Mouse (Mus musculus) skeletal muscle tissue, postnatal 0 days (tissue): ENCODE measurements around the gene Pnmal1. TPM values are rescaled to one million over a fixed set of nuclear protein-coding genes. Genes with fewer than 3 reads are reported as not detected.

Experiments
- polyA plus RNA-seq: library from polyadenylated mRNA; unstranded; fragments of >200 nt; fragmentation: Nextera tagmentation; extraction: Ambion mirVana; gene quantifications from 2 replicates; pipeline ENCODE4 v1.2.1, GENCODE M21; 2015

The Pnmal1 gene
- 0.33 and 0.38 TPM in 2 replicates for polyA plus RNA-seq

DNA sequence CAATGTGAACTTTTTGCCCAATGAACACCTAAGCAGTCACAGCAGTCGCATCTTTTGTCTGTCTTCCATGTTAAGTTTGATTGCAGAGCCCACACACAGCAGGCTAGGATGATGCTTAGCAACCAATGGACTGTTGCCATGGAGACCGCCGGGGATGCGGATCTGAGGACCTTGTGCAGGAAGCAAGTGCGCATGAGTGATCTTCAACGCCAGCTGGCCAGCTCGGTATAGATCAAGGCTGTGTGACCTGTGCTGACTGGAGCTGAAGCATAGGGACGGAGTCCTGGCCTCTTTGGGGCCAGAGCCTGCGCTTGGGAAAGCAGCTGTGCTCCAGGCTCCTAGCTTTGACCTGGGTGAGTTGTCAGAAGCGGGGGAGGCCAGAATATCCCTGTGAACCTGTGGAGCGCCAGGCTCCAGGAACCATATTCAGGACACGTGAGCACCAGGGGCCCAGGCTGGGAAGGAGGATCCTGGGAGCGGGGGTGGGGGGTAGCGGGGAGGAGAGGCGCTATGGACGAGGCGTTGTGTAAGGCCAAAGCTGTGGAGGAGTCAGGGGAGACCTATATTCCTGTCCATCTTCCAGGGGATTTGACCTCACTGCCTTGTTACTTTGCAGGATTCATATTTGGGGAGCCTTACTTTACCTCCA, at the start of gene Pnmal1:
TSS of gene Pnmal1 (plus strand) at position 141 of the 649 bp plus-strand sequence.

DNA sequence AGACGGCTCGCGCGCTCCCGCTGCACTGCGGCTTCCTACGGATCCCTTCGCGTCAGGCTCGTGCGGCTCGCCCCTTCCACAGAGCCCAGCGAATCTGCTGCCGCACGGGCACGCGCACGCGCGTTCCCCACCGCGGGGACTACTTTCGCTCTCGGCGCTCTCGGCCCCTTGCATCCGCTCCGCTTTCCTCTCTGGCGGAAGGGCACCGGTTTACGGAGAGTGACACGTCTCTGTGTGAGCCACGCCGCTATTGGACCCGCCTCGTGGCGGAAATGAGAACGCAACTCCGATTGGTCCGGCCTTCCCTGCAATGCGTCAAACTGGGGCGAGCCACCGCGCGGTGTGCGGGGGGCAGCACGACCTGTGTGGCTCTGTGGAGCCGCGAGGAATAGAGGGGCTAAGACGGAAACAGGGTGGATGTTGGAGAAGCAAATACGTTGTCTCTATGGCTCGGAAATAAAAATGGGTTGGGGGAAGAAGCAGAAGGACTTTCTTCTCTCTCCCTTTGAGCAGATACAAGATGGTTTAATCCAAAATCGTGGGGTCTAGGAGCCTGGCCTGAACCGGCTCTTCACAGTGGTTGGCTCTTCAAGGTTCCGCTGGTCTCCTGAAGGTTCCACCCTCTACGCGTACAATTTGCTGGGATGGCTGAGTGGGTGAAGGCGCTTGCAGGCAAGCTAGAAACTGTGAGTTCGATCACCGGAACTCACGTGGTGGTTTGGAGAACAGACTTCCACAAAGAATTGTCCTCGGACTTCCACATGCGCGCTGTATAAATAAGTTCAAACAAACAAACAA, 35.2 kb upstream of the Pnmal1 start, which contains the start of gene Calm3:
TSS of gene Calm3 (minus strand) at position 78 of the 798 bp plus-strand sequence.

DNA sequence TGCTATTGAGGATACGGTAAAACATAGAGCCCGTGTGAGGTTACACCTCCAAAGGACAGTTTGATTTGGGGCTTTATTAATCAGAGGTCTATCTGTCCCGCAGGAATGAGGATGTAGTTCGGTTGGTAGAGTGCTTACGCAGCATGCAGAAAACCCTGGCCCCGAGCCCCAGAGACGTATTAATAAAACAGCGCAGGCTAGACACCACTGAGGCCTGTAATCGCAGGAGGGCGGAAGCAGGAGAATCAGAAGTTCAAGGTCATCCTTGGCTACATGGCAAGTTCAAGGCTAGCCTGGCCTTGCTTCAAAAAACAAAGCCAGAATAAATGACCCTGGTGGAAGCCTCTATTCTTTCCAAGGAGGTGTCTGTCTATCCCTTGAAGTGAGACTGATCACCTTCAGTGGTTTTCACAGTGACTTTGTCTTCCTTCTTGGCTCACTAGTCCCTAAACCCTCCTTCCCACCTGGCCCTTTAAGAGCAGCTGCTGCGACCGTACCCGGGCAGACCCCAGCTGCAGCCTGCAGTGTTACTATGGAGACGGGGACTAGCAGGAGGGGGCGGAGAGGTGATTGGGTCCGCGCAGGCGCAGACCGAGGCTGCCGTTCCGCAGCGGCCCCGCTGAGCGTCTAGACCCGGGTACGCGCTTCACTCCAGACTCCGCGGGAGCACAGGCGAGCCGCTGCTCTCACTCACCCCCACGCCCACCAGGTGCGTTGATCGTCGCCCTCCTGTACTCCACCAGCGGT, 15.2 kb upstream of the Pnmal1 start, which contains the start of gene Pnmal2:
TSS of gene Pnmal2 (plus strand) at position 622 of the 747 bp plus-strand sequence.

DNA sequence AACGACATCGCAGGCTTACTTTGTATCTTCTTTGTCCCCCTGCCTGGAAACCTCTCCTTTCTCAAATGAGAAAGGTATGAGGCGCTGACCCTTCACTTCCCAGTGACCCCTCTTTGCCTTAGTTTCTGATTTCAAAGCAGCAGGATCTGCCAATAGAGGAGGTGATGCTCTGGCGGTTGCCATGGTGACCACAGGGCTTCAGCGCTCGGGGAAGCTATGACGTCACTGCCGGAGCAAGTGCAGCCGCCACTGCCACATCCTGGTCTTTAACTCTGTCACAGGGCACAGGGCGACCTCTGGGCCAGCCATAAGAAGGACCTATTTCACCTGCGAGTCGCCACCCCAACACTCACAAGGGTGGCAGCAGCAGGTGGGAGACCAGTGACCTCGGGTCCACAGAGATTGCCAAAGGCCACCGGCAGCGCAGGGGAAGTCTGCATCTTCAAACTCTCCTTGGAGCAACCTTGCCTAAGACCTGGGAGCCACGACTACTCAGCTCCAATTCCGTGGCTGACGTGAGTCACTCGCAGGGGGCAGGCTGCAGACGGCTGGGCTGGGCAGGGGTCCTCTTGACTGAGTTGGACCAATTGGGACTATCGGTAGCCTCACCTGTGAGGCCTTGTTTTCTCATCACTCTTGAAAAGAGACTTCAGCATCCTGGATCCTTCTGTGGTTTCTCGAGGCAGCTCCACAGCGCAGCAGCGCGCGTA, 23.5 kb downstream of the Pnmal1 start, which contains the start of gene Gm42372:
TSS of gene Gm42372 (plus strand) at position 228 of the 710 bp plus-strand sequence.

DNA sequence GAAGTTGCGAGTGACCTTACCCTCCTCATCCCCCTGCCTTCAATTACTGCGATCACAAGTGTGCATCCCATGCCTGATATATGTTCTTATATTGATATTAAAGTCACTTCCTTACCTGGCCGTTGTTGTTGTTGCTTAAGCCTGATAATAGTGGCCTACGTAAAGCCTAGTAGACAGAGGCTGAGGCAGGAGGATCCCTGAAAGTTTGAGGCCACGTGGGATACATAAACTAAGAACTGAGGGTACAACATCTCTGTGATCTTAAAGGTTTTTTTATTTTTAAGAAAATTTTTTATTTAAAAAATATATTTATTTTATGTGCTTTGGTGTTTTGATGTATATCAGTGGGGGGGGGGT, 33.0 kb downstream of the Pnmal1 start, which contains the start of gene Ccdc8:
TSS of gene Ccdc8 (plus strand) at position 258 of the 357 bp plus-strand sequence.

Other genes with a start within 250 kb of the Pnmal1 start
- gene Ceacam9, start 237.8 kb upstream of the Pnmal1 start, polyA plus RNA-seq, result not detected in 2 replicates
- 133 and 164 TPM in 2 replicates for gene Ap2s1, start 221.3 kb upstream of the Pnmal1 start, polyA plus RNA-seq
- gene Slc1a5, start 178.3 kb upstream of the Pnmal1 start, polyA plus RNA-seq, result 28.7 and 76.6 TPM in 2 replicates
- 38.7 and 38.9 TPM in 2 replicates for gene Strn4, start 143.8 kb upstream of the Pnmal1 start, polyA plus RNA-seq
- gene Fkrp, start 142.9 kb upstream of the Pnmal1 start, polyA plus RNA-seq, result 16.7 and 18.5 TPM in 2 replicates
- gene Prkd2, start 116.8 kb upstream of the Pnmal1 start, polyA plus RNA-seq, result 7.3 and 8.5 TPM in 2 replicates
- gene Dact3, start 84.4 kb upstream of the Pnmal1 start, polyA plus RNA-seq, result 2.1 and 3.8 TPM in 2 replicates
- gene Gng8, start 67.9 kb upstream of the Pnmal1 start, polyA plus RNA-seq, result 2.1 and 2.2 TPM in 2 replicates
- 1.7 and 1.9 TPM in 2 replicates for gene Ptgir, start 53.2 kb upstream of the Pnmal1 start, polyA plus RNA-seq
- 46.4 and 58.8 TPM in 2 replicates for gene Calm3, start 35.6 kb upstream of the Pnmal1 start, polyA plus RNA-seq
- gene Pnmal2, start 15.0 kb upstream of the Pnmal1 start, polyA plus RNA-seq, result 27.5 and 27.9 TPM in 2 replicates
- gene Gm42372, start 23.4 kb downstream of the Pnmal1 start, polyA plus RNA-seq, result 0.03 TPM in 1 of 2 replicates, not detected in the other
- gene Ccdc8, start 33.0 kb downstream of the Pnmal1 start, polyA plus RNA-seq, result 12.8 and 14.3 TPM in 2 replicates
- 67.2 and 70.1 TPM in 2 replicates for gene Ppp5c, start 68.2 kb downstream of the Pnmal1 start, polyA plus RNA-seq
- 6.8 TPM in 2 replicates for gene Hif3a, start 102.7 kb downstream of the Pnmal1 start, polyA plus RNA-seq
- 0.23 and 0.27 TPM in 2 replicates for gene Psg16, start 114.4 kb downstream of the Pnmal1 start, polyA plus RNA-seq
- not detected in 2 replicates for gene Ceacam3, start 190.6 kb downstream of the Pnmal1 start, polyA plus RNA-seq
- gene Psg29, start 243.8 kb downstream of the Pnmal1 start, polyA plus RNA-seq, result not detected in 2 replicates